Mouse (Mus musculus) embryonic facial prominence, embryonic 15.5 days (tissue): ENCODE data around the gene Ikzf3. TPM values are rescaled to one million over a fixed set of nuclear protein-coding genes. Genes with fewer than 3 reads are reported as not detected.

Source experiments
- ATAC-seq: fragments of 200-750 bp; cut with Nextera tagmentation; 2 replicates; pipeline ENCODE4 v1.8.0; 2017; ENCODE audit warnings: low read depth, moderate TSS enrichment; ENCODE audit not compliant: insufficient number of reproducible peaks, low FRiP score, low TSS enrichment
- H3K27ac ChIP-seq: fragments of 300-500 bp; sonication (generic); replicated peaks from 2 replicates; pipeline ENCODE4 v1.5.1; 2015; ENCODE audit warnings: mild to moderate bottlenecking, inconsistent platforms
- H3K27me3 ChIP-seq: fragments of 300-500 bp; sonication (generic); 2 replicates; pipeline ENCODE4 v1.6.1; 2015; ENCODE audit warnings: inconsistent platforms
- H3K36me3 ChIP-seq: fragments of 300-500 bp; sonication (generic); 2 replicates; pipeline ENCODE4 v1.6.1; 2015; ENCODE audit warnings: mild to moderate bottlenecking, inconsistent platforms
- H3K4me1 ChIP-seq: fragments of 300-500 bp; sonication (generic); 2 replicates; pipeline ENCODE4 v1.6.1; 2015; ENCODE audit warnings: inconsistent platforms
- H3K4me2 ChIP-seq: fragments of 300-500 bp; sonication (generic); replicated peaks from 2 replicates; pipeline ENCODE4 v1.6.1; 2015; ENCODE audit warnings: mild to moderate bottlenecking, inconsistent platforms
- H3K4me3 ChIP-seq: fragments of 300-500 bp; sonication (generic); replicated peaks from 2 replicates; pipeline ENCODE4 v1.5.1; 2015; ENCODE audit warnings: mild to moderate bottlenecking, inconsistent platforms
- H3K9ac ChIP-seq: fragments of 300-500 bp; sonication (generic); 2 replicates; pipeline ENCODE4 v1.6.1; 2015; ENCODE audit warnings: inconsistent platforms
- H3K9me3 ChIP-seq: fragments of 300-500 bp; sonication (generic); replicated peaks from 2 replicates; pipeline ENCODE4 v1.6.1; 2016; ENCODE audit warnings: inconsistent platforms
- WGBS: fragments of 180-500 bp; shearing (Covaris S2); methylation state at CpG from one replicate; pipeline ENCODE4 v1.1.7; 2015; 5-methylcytosine and 5-hydroxymethylcytosine counted together
- polyA plus RNA-seq: library from polyadenylated mRNA; unstranded; fragments of >200 nt; fragmentation: Nextera tagmentation; extraction: Ambion mirVana; gene quantifications from 2 replicates; pipeline ENCODE4 v1.2.1, GENCODE M21; 2015

Ikzf3 gene
- polyA plus RNA-seq, 1 experiment from 2014 or later: 0.67 TPM

GRCm38 (mm10) chr11:98584629-98585177, 38.9 kb upstream of the Ikzf3 start:
- no peak overlapping the region for H3K4me3 ChIP-seq
- H3K9ac ChIP-seq: no peak overlapping the region
- H3K4me1 ChIP-seq: peaks cover 37% of the 10 kb centered on the region
- no peak overlapping the region for H3K4me2 ChIP-seq
- peaks cover 31% of the 10 kb centered on the region for H3K36me3 ChIP-seq
- 87% methylated on average over 6 of the region's 6 CpGs for WGBS
- ATAC-seq: no peak
- H3K27ac ChIP-seq: no peak overlapping the region
- H3K9me3 ChIP-seq: no peaks in the 10 kb centered on the region
- H3K27me3 ChIP-seq: no peaks in the 10 kb centered on the region

- 61% methylated on average over 1 of the region's 1 CpGs for whole genome bisulfite sequencing
- Histone ChIP-seq H3K9me3 (no peaks in the 10 kb centered on the region), H3K36me3 (peaks cover 31% of the 10 kb centered on the region), H3K27me3 (no peaks in the 10 kb centered on the region), H3K4me1 (peaks cover 37% of the 10 kb centered on the region), H3K4me3 (no peak overlapping the region), H3K27ac (no peak overlapping the region), H3K9ac (no peak overlapping the region), H3K4me2 (no peak overlapping the region)
- ATAC-seq: no peak
Observed at GRCm38 (mm10) chr11:98584146-98584545, 38.3 kb upstream of the Ikzf3 start.

- ATAC-seq: no peak
- H3K36me3 ChIP-seq: peaks cover 31% of the 10 kb centered on the region
- 23% methylated on average over 3 of the region's 3 CpGs for WGBS
- H3K4me2 ChIP-seq: no peak overlapping the region
- H3K27ac ChIP-seq: no peak overlapping the region
- no peaks in the 10 kb centered on the region for H3K9me3 ChIP-seq
- no peak overlapping the region for H3K4me3 ChIP-seq
- H3K9ac ChIP-seq: no peak overlapping the region
- H3K4me1 ChIP-seq: peaks cover 36% of the 10 kb centered on the region
- no peaks in the 10 kb centered on the region for H3K27me3 ChIP-seq
Observed at GRCm38 (mm10) chr11:98583571-98583970, 37.7 kb upstream of the Ikzf3 start.

GRCm38 (mm10) chr11:98583265-98583552, 37.4 kb upstream of the Ikzf3 start:
- Histone ChIP-seq H3K27me3 (no peaks in the 10 kb centered on the region), H3K4me3 (no peak overlapping the region), H3K36me3 (peaks cover 31% of the 10 kb centered on the region), H3K4me2 (no peak overlapping the region), H3K9me3 (no peaks in the 10 kb centered on the region), H3K27ac (no peak overlapping the region), H3K9ac (no peak overlapping the region), H3K4me1 (peaks cover 33% of the 10 kb centered on the region)
- WGBS: 95% methylated on average over 3 of the region's 3 CpGs
- no peak for ATAC-seq

GRCm38 (mm10) chr11:98582551-98583264, 36.9 kb upstream of the Ikzf3 start:
- Histone ChIP-seq H3K27ac (no peak overlapping the region), H3K9ac (no peak overlapping the region), H3K27me3 (no peaks in the 10 kb centered on the region), H3K9me3 (no peaks in the 10 kb centered on the region), H3K4me2 (no peak overlapping the region), H3K36me3 (peaks cover 31% of the 10 kb centered on the region), H3K4me1 (peaks cover 28% of the 10 kb centered on the region), H3K4me3 (no peak overlapping the region)
- 90% methylated on average over 12 of the region's 12 CpGs for WGBS
- ATAC-seq: no peak

- no peak overlapping the region for H3K4me2 ChIP-seq
- no peak overlapping the region for H3K9ac ChIP-seq
- H3K4me1 ChIP-seq: peaks cover 22% of the 10 kb centered on the region
- H3K27ac ChIP-seq: no peak overlapping the region
- H3K27me3 ChIP-seq: no peaks in the 10 kb centered on the region
- peaks cover 31% of the 10 kb centered on the region for H3K36me3 ChIP-seq
- no peak overlapping the region for H3K4me3 ChIP-seq
- WGBS: 78% methylated on average over 8 of the region's 8 CpGs
- ATAC-seq: no peak
- H3K9me3 ChIP-seq: no peaks in the 10 kb centered on the region
Observed at GRCm38 (mm10) chr11:98582030-98582388, 36.2 kb upstream of the Ikzf3 start.

GRCm38 (mm10) chr11:98581286-98582029, 35.6 kb upstream of the Ikzf3 start:
- Histone ChIP-seq H3K36me3 (peaks cover 31% of the 10 kb centered on the region), H3K4me3 (no peak overlapping the region), H3K4me2 (no peak overlapping the region), H3K4me1 (peaks cover 22% of the 10 kb centered on the region), H3K9ac (no peak overlapping the region), H3K27me3 (no peaks in the 10 kb centered on the region), H3K9me3 (no peaks in the 10 kb centered on the region), H3K27ac (no peak overlapping the region)
- WGBS: 75% methylated on average over 17 of the region's 17 CpGs
- no peak for ATAC-seq

GRCm38 (mm10) chr11:98580301-98581121, 34.7 kb upstream of the Ikzf3 start:
- Histone ChIP-seq H3K9me3 (no peaks in the 10 kb centered on the region), H3K4me2 (no peak overlapping the region), H3K27ac (no peak overlapping the region), H3K9ac (no peak overlapping the region), H3K4me3 (no peak overlapping the region), H3K36me3 (peaks cover 31% of the 10 kb centered on the region), H3K4me1 (peaks cover 13% of the 10 kb centered on the region), H3K27me3 (no peaks in the 10 kb centered on the region)
- WGBS: 81% methylated on average over 16 of the region's 16 CpGs
- no peak for ATAC-seq

- Histone ChIP-seq H3K4me3 (no peak overlapping the region), H3K9ac (no peak overlapping the region), H3K9me3 (no peaks in the 10 kb centered on the region), H3K27me3 (no peaks in the 10 kb centered on the region), H3K36me3 (peaks cover 23% of the 10 kb centered on the region), H3K27ac (no peak overlapping the region), H3K4me1 (no peaks in the 10 kb centered on the region), H3K4me2 (no peak overlapping the region)
- no peak for ATAC-seq
- 59% methylated on average over 5 of the region's 5 CpGs for WGBS
Observed at GRCm38 (mm10) chr11:98577776-98578175, 31.9 kb upstream of the Ikzf3 start.

GRCm38 (mm10) chr11:98569461-98569860, 23.6 kb upstream of the Ikzf3 start:
- 81% methylated on average over 6 of the region's 6 CpGs for WGBS
- Histone ChIP-seq H3K36me3 (no peaks in the 10 kb centered on the region), H3K27ac (no peak overlapping the region), H3K4me3 (no peak overlapping the region), H3K4me2 (no peak overlapping the region), H3K9me3 (no peaks in the 10 kb centered on the region), H3K9ac (no peak overlapping the region), H3K27me3 (no peaks in the 10 kb centered on the region), H3K4me1 (no peaks in the 10 kb centered on the region)
- ATAC-seq: no peak

GRCm38 (mm10) chr11:98568326-98568725, 22.5 kb upstream of the Ikzf3 start:
- Histone ChIP-seq H3K9ac (no peak overlapping the region), H3K4me2 (no peak overlapping the region), H3K27ac (no peak overlapping the region), H3K9me3 (no peaks in the 10 kb centered on the region), H3K27me3 (no peaks in the 10 kb centered on the region), H3K36me3 (no peaks in the 10 kb centered on the region), H3K4me3 (no peak overlapping the region), H3K4me1 (no peaks in the 10 kb centered on the region)
- 80% methylated on average over 8 of the region's 8 CpGs for WGBS
- ATAC-seq: no peak
